Mouse (Mus musculus) right cerebral cortex, postnatal 4 days (tissue): ENCODE measurements around the gene Zfp704.
"Not testable (repeated sequence)": the region's sequence is repeated elsewhere in the genome, so short reads cannot be mapped to it uniquely, and the experiment has no call there.

ENCODE experiments used
- DNase-seq: peaks from one replicate; pipeline ENCODE4 v3.0.0-alpha.2; 2022

Zfp704 gene

DNA sequence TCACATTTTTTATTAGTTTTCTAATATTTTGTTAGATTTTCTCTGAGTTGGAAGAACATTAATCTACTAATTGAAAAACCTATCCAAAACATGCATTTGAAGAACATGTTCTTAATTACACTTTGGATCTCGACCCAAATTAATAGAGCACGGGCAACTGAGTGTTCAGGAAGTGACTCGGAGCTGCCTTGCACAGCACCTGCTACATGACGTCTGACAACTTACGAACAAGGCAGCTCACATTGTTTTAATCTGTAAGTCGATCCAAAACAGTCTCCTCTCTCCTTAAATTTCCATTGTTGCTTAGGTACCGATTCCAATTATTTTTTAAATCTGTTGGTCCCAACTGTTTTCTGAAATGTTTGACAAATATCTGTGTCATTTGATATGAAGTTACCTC is 15.4 kb downstream of the Zfp704 start:
- DNase-seq, result no peak

DNA sequence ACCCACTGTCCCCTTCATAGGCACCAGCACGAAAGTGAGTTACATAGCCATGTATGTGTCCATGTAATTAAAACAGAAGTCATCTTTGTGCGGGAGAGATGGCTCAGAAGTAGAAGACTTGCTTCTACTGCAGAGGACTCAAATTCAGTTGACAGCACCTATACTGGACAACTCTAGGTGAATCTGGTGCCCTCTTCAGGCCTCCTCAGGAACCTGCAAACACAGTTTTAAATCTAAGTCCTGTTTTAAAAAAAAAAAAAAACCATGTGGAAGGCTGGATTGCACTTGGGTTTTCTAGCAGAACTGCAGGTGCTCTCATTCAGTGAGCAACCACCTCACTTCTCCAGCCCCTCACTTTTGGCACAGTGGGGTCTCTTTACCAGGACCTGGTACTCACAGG is 16.1 kb downstream of the Zfp704 start:
- no peak for DNase-seq

DNA sequence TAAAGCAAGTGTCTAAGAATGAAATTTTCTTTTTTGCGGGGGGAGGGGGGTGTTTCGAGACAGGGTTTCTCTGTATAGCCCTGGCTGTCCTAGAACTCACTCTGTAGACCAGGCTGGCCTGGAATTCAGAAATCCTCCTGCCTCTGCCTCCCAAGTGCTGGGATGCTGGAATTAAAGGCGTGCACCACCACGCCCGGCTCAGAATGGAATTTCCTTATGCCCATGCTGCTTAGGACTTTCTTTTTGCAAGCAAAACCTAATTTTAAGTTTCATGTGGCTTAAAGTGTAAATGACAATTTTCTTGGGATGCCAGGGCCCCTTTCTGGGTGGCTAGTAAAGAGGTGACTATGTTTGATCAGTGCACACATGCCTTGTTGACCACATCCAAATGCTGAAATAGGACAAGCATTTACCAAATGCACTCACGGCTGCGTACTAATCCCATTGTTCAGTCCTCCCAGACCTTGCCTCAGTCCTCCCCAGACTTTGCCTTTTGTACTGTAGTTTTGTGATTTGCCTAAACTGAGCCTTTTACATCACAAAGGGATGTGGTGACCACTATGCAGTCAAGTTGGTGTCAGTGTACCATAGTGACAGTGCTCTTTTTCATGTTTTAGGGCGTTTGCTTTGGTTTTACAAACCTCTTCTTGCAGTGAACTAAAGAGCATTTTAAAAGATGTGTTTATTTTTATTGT is 18.3 kb downstream of the Zfp704 start:
- no peak for DNase-seq

DNA sequence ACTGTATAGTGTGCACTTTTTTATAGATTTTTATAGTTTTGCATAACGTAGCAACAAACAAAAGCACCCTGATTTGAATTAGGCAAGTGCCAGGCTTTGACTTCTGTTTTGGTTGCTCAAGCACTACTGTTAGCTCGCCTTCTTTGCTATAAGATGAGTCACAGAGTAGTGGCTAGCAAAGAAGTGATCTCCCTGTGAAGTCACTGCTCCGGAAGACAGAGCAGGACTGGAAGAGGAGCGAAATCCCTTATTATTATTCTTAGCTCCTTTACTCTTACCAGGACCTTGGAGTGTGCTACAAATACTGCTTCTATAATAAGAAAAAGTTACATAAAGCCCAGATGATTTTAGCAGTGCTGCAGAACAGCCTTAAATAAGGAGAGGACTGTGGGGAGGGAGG is 21.2 kb downstream of the Zfp704 start:
- no peak for DNase-seq

DNA sequence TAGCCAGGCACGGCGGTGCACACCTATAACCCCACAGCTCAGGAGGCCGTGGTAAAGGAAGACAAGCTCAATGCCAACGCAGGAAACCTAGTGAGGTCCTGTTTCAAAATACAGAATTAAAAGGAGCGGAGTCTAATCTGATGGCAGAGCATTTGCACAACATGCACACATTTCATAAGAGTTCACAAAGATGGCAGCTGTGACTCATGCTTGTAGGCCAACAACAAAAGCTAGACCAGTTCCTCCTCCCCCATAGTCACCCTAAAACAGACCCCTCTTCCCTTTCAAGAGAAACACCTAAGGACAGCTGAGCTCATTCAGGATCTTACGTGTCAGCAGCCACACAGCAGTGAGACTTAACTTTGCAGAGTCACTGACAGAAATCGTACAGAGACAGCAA is 22.6 kb downstream of the Zfp704 start:
- DNase-seq, result no peak

DNA sequence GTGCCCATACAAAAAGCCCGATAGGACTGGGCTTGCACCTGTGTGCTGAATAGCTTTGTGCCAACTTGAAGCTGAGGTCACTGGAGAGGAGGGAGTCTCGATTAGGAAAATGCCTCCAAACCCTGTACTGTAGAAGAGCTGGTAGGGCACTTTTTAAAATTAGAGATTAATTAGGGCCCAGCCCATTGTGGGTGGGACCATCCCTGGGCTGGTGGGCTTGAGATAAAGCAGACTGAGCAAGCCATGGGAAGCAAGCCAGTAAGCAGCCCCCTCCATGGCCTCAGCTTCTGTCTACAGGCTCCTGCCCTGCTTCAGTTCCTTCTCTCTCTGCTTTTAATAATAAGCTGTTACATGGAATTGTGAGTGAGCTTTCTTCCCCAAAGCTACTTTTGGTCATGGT is 26.4 kb downstream of the Zfp704 start:
- no peak for DNase-seq

DNA sequence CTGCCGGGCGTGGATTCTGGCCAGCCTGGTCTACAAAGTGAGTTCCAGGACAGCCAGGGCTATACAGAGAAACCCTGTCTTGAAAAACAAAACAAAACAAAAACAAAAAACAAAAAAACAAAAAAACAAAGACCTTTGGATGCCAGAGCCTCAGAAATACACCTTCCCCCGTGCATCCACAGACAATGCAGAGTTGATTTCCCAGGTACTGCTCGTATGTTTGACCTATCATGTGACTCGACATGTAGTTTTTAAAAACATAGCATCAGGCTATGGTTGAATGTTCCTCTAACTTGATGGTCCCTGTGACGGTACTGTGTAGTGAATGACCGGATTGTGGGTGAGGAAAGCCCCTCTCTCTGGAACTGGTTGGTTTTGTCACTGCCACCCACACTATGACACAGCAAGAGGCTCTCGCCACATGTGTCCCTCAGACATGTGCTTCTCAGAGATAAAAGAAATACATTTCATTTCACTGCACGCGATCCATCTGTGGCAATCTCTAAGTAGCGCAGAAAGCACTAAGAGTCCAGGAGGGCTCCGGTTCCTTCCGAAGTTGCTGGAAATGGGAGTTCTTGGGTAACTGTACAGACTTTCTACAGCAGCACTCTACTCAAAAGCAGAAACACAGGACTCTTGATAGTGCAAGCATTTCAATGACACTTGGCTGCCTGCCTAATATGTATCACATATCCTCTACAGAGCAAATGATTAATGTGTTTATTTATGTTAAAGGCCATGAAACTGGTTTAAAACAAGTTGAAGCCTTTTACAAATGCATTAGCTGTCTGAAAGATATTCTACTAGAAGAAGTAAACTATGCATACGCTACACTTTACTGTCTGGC is 28.7 kb downstream of the Zfp704 start:
- DNase-seq, result no peak

DNA sequence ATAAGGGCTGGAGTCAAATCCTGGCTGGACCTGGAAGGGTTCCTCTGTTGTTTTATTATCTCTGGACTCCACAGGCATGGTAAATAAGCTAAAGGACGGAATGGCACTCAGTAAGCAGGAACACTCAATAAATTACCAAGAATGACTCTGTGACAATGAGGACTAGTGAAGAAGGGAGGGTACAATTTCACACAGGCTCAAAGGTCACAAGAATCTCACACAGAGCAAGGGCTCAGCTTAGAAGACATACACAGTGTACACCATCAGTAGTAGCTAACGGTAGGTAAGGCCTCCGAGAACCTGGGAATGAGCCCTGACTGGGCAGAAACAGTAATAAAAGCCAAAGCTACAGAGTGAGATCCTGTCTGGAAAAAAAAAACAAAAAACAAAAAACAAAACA is 29.8 kb downstream of the Zfp704 start:
- no peak for DNase-seq

DNA sequence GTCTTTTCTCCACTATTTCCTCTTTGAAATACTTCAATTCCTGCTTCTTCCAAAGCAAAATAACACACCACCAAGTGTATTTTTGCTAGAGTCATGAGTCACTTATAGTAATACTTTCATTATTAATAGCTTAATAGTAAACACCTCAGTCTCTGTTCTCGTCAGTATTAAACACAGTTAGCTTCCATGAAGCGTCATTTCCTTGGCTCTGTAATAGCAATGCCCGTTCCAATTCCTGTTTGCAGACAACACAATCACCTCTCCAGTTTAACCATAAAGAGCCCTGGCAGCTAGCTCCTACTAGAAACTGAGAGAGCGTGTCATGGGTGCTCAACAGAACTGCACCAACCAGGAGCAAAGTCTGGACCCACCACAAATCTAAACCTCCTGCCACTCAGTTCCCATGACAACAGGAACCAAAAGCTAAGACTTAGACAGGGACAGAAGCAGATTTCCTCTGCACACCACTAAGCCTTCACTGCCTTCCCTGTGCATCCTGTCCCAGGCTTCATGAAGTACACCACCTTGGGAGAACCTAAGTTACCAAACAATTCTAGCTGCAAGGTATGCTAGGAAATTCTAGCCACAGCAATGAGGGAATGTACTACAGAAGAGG is 30.7 kb downstream of the Zfp704 start:
- no peak for DNase-seq

DNA sequence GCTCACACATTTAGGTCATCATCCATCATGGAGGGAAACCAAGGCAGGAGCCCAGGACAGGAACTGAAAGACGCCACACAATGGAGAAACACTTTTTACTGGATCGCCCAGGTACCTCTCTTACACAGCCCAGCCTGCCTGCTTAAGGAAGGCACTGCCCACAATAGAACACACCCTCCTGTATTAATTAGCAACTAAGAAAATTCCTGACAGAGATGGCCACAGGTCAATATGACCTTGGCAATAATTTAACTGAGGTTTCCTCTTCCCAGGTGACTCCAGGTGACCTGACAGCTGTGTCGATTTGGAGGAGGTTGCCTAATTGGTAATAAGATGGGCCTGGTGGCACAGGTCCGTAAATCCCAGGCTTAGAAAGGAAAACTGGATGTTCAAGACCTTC is 33.0 kb downstream of the Zfp704 start:
- no peak for DNase-seq

DNA sequence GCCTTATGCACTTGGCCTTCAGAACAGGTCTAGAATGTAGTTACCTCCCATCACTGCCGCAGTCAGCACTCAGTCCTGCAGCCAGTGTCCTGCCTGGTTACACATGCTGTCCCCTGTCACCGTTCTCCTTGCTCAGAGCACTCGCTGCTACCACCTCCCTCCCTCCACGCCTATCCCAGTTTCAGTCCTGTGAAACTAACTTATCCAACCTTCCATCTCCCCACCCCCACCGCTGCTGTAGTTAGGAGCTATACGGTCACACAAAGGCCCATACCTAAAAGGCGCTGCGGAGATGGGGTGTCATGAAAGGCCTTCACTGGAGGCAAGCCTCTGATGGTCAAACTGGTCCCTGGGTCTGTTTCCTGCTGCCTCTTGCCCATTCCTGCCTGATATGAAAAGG is 35.6 kb downstream of the Zfp704 start:
- no peak for DNase-seq

DNA sequence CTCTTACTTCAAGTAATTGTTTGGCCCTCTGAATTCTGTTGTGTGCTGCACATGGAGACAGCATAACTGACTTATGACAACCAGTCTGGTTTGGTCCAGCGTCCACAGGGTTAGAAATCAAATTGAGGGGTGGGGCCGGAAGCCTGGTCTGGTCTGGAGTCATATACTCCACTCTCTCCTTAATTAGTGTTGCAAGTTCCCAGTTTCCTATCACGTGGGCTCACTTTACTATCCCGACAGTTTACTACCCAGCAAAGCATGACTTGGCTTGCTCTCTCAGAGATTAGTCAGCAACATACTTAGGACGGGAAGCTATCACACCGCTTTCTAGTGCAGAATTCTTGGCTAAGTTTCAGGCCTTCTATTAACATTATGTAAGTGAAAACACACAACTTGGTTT is 36.3 kb downstream of the Zfp704 start:
- no peak for DNase-seq

DNA sequence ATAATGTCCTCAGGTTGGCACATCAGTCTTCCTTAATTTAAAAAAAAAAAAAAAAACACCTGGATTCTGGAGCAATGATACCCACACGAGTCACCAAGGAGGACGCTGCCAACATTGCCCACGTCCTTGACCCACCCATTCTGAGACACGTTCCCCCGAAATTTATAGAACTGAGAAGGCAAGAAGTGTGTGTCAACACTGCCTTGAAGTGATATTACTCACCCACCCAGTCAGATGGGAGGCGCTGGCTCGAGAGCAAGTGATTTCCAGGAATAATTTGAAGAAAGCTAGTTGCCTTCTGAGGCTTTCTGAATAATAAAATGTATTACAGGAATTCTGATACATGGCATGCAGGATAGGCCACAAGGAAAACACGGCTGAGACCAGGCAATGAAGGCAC is 37.6 kb downstream of the Zfp704 start:
- no peak for DNase-seq

DNA sequence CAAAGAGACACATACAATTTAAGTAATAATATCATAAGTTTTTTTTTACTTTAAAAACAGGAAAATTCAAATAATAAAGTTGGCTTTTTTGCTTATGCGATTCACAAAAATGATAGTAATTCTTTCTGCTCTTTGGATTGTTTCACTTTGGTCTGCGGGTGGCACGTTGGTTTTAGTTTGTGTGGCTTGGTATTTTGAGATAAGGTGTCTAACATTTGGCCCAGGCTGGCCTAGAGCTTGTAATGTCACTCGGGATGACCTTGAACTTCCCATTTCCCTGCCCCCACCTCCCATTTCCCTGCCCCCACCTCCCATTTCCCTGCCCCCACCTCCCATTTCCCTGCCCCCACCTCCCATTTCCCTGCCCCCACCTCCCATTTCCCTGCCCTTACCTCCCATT is 39.1 kb downstream of the Zfp704 start:
- DNase-seq, result no peak

DNA sequence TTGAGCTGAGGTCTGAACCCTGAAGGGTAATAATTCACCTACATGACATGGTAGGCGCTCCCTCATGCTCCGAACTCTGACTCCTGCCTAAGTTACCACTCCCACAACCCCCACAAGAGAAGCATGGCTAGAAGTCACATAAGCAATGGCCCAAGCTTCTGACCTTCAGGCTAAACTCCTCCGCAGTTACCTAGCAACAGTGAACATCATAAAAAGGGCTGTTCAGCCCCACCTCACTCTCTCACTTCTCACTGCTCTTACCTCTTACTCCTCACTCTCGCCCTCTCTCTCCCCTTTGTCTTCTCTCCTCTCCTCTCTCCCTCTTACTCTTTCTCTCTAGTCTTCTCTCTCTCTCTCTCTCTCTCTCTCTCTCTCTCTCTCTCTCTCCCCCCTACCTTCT is 40.2 kb downstream of the Zfp704 start:
- DNase-seq, result not testable (repeated sequence)

DNA sequence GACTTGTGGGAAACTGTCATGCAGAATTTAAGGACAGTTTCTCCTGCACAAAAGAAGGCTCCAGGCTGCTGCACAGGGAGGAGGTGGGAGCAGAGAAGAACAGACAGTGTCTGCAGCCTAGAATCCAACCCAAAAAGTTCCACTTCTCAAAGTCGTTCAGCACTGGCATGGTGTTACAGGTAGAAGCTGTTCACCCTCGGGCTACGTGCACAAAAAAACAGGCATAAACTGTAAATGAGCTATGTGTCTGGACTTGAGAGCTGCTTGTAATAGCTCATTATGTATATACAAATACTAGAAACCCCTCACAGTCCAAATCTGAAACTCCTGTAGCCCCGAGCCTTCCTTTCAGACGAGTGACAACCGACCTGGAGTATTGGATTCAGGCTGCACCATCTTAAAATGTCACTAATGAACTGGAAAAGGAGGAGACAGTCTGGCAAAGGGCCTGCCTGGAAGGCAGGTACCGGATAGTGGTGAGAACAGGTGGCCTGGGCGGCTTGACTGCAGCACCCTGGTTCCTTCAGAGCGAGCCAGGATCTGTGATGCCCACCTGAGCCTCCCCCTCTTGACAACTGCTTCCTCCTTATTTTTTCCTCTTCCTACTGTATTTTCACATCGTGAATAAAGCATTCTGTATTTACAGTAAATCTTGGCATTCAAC is 41.2 kb downstream of the Zfp704 start:
- no peak for DNase-seq

DNA sequence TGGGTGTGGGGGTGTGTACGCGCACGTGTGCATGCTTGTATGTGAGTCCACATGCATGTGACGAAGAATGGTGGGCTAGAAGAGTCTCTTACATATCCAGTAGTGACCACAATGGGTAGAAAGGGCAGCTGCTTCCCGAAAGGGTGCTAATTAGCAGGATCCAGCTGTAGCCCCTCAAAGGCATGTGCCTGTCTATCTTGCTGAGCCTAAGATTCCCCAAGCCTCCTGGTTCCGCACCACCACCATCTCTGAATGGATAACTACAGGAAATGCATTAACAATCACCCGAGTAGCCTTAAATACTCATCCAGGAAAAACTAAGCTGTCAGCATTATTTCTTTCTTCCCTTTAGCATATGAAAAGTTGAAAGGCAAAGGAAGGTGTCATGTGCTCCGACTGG is 41.9 kb downstream of the Zfp704 start:
- DNase-seq, result no peak

DNA sequence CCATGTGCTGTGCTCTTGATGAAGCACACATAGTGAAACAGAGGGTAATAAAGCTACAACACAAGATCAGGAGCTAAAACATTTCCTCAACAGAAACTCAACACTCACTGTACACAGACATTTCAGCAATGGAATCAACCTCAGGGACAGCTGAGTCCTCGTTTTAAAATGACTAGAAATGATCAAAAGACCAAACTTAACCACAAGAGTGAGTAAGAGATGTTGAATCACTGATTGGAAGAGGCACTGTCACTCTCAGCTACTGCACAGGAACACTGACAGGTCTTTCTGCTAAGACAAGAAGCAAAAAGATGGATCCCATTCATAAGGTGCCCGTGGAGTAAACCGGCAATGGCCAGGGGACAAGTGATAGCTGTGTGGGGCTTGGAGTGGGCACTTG is 43.1 kb downstream of the Zfp704 start:
- no peak for DNase-seq

DNA sequence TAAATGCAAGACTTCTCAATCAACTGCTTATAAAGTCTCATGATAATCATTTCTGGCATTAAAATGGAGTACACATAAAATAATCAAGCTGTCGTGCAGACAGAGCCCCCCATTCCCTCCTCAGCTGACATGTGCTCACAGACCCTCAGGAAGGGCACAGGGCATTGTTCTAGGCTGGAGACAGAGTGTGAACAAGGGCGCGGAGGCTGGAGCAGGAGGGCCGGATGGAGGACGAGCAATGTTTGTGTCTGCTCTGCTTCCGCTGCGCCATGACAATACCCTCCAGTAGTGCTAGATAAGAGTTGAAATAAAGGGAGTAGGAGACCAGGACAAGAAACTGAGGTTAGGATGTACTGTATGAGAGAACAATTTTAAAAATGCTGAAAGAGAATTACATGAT is 46.3 kb downstream of the Zfp704 start:
- DNase-seq, result no peak

DNA sequence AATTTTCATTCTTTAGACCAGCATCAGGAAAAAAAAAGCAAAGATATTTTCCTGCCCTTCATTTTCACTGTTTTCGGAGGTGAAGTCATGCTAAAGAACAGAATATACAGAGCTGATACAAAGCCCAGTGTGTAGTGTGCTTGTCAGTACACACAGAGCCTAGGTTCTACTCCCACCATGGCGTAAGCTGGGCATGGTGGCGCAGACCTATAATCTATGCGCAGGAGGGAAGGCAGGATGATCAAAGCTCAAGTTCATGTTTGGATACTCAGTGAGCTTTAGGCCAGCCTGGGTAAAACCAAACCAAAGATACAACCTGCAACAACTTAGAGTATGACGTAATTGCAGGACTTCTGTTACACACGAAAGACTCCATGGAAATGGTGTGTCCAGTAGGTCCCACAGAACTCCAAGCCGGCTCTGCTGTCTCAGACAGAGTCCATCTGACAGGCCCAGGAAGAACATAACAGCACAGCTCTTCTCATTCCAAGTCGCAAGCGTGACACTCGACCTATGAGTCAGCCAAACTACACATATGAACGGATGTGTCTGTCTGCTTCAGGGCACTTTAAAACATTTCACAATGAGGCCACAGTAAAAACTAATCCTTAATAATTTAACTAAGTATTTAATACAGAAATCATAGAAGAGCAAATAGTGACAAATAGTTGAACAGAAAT is 47.1 kb downstream of the Zfp704 start:
- no peak for DNase-seq

DNA sequence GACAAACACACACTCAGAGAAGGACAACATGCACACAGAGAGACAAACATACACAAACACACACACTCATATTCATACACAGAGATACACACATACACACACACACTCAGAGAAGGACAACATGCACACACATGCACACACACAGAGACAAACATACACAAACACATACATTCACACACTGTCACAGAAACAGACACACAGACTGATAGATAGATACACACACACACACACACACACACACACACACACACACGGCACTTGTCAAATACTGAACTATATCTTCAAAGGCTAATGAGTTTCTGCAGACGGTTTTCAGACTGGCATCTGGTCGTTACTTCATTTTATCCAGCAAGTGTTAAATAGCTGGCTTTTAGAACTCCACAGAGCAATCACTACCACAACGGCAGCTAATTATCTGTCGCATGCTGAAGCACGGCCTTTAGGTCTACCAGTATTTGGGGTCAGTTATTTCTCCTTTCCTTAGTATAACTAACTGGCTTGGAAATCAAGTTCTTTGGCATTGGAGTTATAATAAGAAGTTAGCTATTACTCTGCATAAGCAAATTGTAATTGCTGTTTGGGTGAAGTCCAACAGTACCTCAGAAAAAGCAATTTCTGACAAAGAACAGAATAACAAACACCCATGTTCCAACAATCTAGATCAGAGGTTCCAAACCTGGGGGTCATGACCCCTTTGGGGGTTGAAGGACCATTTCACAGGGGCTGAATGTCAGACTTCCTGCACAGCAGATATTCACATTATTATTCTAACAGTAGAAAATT is 51.9 kb downstream of the Zfp704 start:
- DNase-seq, result no peak

DNA sequence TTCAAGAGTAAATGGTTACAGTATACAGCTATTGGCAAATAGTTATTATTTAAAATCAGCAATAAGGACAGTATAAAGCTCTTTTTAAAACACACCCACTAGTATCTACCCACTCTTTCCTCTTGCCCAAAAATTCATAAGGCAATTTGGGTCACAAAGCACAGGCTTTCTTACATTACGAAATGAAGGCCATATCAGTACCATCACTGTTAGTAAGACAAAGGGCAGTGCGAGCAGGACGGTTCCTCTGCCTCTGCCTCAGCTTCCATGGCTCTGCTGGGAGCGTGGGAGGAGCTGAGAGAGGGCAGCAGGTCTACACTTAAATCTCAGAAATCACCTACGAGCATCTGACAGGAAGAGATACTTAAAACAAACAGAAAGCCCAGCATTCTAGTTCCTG is 53.7 kb downstream of the Zfp704 start:
- DNase-seq, result no peak
